ENCODE assay signal across 12 mouse cellular contexts in genomic region chr10:99197607-99198305, GRCm38 (mm10).
A peak's percentile ranks its signal among the peaks of the same experiment; 100 is the strongest.
DNase-seq lines count a peak whose midpoint lies in the region; ATAC-seq and TF ChIP-seq lines count a peak whose summit lies in the region.
"Had no signal": no experiment of that assay in that cellular context is flagged by ENCODE, and none has a peak within 500 bp of the region (broad histone marks: within the 10 kb centered on the region; RNA-seq: fewer than 3 reads in every experiment).

No protein-coding gene starts in this region.

- H3K4me2 ChIP-seq in forebrain, embryonic 16.5 days (ENCODE audit: low read length) = no peak overlapping the region
- H3K4me2 ChIP-seq in liver, postnatal 0 days (ENCODE audit: low read depth, low read length) = no peak overlapping the region; the same call in 1 of the 2 replicates
- H3K4me2 ChIP-seq: heart, embryonic 15.5 days; lung, embryonic 14.5 days; stomach, embryonic 15.5 days had no signal

- H3K36me3 ChIP-seq in spleen, adult 2 months (ENCODE audit: control insufficient read depth, insufficient read depth, low read length) = no peaks in the 10 kb centered on the region
- no peaks in the 10 kb centered on the region for H3K36me3 ChIP-seq in forebrain, embryonic 16.5 days (ENCODE audit: control insufficient read depth, insufficient read depth)
- no peaks in the 10 kb centered on the region for H3K36me3 ChIP-seq in liver, postnatal 0 days (replicated peaks; ENCODE audit: insufficient read depth, low read length)
- H3K36me3 ChIP-seq: heart, embryonic 15.5 days; stomach, embryonic 15.5 days had no signal

- ATAC-seq in forebrain, embryonic 16.5 days = peak; percentile 66
- ATAC-seq in liver, postnatal 0 days = no peak

- no peak for TF ChIP-seq CTCF in spleen, adult 2 months (IDR thresholded peaks at IDR 0.05; ENCODE audit: extremely low read depth, insufficient read depth, insufficient read length, insufficient replicate concordance)
- no peak for TF ChIP-seq CTCF in liver, postnatal 0 days (IDR thresholded peaks at IDR 0.05; ENCODE audit: low read depth)

- WGBS in spleen, adult 2 months = 24% methylated on average over 9 of the region's 9 CpGs
- WGBS in forebrain, embryonic 16.5 days = 46% methylated on average over 9 of the region's 9 CpGs
- 45% methylated on average over 9 of the region's 9 CpGs for WGBS in liver, postnatal 0 days (ENCODE audit: insufficient replicate concordance)

- no peak for TF ChIP-seq POLR2A in spleen, adult 2 months (IDR thresholded peaks at IDR 0.05; ENCODE audit: low read depth, low read length)

- DNase-seq in spleen, adult 2 months (ENCODE audit: low read depth in 1 of 2, low spot score in 2 of 2) = no peak
- no peak for DNase-seq in spleen, postnatal 10 days (ENCODE audit: low spot score in 2 of 2)
- DNase-seq in liver, postnatal 0 days = no peak
- DNase-seq in thymus, postnatal 4 days = peak; percentile 63
- DNase-seq in layer of hippocampus, adult 9-10 months (ENCODE audit: low spot score) = no peak
- no peak for DNase-seq in heart, postnatal 10 days
- no peak for DNase-seq in testis, postnatal 14 days (ENCODE audit: low spot score)
- DNase-seq: kidney, postnatal 4 days; lung, embryonic 14.5 days had no signal

- no peaks in the 10 kb centered on the region for H3K27me3 ChIP-seq in spleen, adult 2 months (ENCODE audit: control insufficient read depth, insufficient read depth, low read length)
- H3K27me3 ChIP-seq in forebrain, embryonic 16.5 days (replicated peaks; ENCODE audit: control insufficient read depth, insufficient read depth, low read length) = no peaks in the 10 kb centered on the region
- H3K27me3 ChIP-seq in liver, postnatal 0 days (ENCODE audit: insufficient read depth, low read length) = no peaks in the 10 kb centered on the region
- H3K27me3 ChIP-seq: heart, embryonic 15.5 days; stomach, embryonic 15.5 days had no signal

- H3K4me3 ChIP-seq in spleen, adult 2 months (ENCODE audit: extremely low read depth, insufficient read depth, insufficient read length) = no peak overlapping the region
- no peak overlapping the region for H3K4me3 ChIP-seq in forebrain, embryonic 16.5 days (replicated peaks; ENCODE audit: low read length)
- no peak overlapping the region for H3K4me3 ChIP-seq in liver, postnatal 0 days (ENCODE audit: low read depth, low read length)
- H3K4me3 ChIP-seq: heart, embryonic 15.5 days; stomach, embryonic 15.5 days had no signal

- TF ChIP-seq EP300 in liver, postnatal 0 days (IDR thresholded peaks at IDR 0.05; ENCODE audit: low read depth) = no peak

- H3K9ac ChIP-seq in forebrain, embryonic 16.5 days (replicated peaks; ENCODE audit: low read depth, low read length) = no peak overlapping the region
- no peak overlapping the region for H3K9ac ChIP-seq in liver, postnatal 0 days (replicated peaks)
- H3K9ac ChIP-seq: heart, embryonic 15.5 days; lung, embryonic 14.5 days; stomach, embryonic 15.5 days had no signal

- H3K27ac ChIP-seq in spleen, adult 2 months (ENCODE audit: insufficient read depth, low read length) = peak overlapping the region; percentile 38
- no peak overlapping the region for H3K27ac ChIP-seq in forebrain, embryonic 16.5 days (ENCODE audit: low read length)
- 0 out of 2 replicates have a peak overlapping the region, but pooled peaks have one; percentile 3 for H3K27ac ChIP-seq in liver, postnatal 0 days (ENCODE audit: low read depth)
- H3K27ac ChIP-seq: heart, embryonic 15.5 days; stomach, embryonic 15.5 days had no signal

- peaks cover 18% of the 10 kb centered on the region for H3K4me1 ChIP-seq in spleen, adult 2 months (ENCODE audit: control insufficient read depth, insufficient read depth, insufficient read length)
- peaks cover 12% of the 10 kb centered on the region; the same call in 1 of the 2 replicates for H3K4me1 ChIP-seq in forebrain, embryonic 16.5 days (replicated peaks; ENCODE audit: control insufficient read depth, insufficient read depth, low read length)
- H3K4me1 ChIP-seq in liver, postnatal 0 days (ENCODE audit: insufficient read depth) = peaks cover 18% of the 10 kb centered on the region

- no peaks in the 10 kb centered on the region for H3K9me3 ChIP-seq in forebrain, embryonic 16.5 days (ENCODE audit: control insufficient read depth, low read length)
- no peaks in the 10 kb centered on the region for H3K9me3 ChIP-seq in liver, postnatal 0 days (ENCODE audit: low read length)
- H3K9me3 ChIP-seq: heart, embryonic 15.5 days; stomach, embryonic 15.5 days had no signal

- intact Hi-C loops in heart, postnatal 10 days (cut with DNase I) = no loop called here
